Mouse (Mus musculus) midbrain, embryonic 15.5 days (tissue): Measurements from ENCODE around the gene St8sia6. TPM values are rescaled to one million over a fixed set of nuclear protein-coding genes. Genes with fewer than 3 reads are reported as not detected.

Source experiments
- ATAC-seq: fragments of 200-750 bp; cut with Nextera tagmentation; replicated peaks from 2 replicates; pipeline ENCODE4 v1.8.0; 2017; ENCODE audit warnings: moderate TSS enrichment
- H3K27ac ChIP-seq: fragments of 300-500 bp; sonication (generic); 2 replicates; pipeline ENCODE4 v1.5.1; 2015; ENCODE audit warnings: mild to moderate bottlenecking, inconsistent platforms
- H3K27me3 ChIP-seq: fragments of 300-500 bp; sonication (generic); replicated peaks from 2 replicates; pipeline ENCODE4 v1.6.1; 2015; ENCODE audit warnings: inconsistent platforms
- H3K36me3 ChIP-seq: fragments of 300-500 bp; sonication (generic); replicated peaks from 2 replicates; pipeline ENCODE4 v1.6.1; 2015; ENCODE audit warnings: inconsistent platforms
- H3K4me1 ChIP-seq: fragments of 300-500 bp; sonication (generic); 2 replicates; pipeline ENCODE4 v1.6.1; 2015; ENCODE audit warnings: inconsistent platforms
- H3K4me2 ChIP-seq: fragments of 300-500 bp; sonication (generic); 2 replicates; pipeline ENCODE4 v1.6.1; 2015; ENCODE audit warnings: inconsistent platforms, mild to moderate bottlenecking, moderate library complexity
- H3K4me3 ChIP-seq: fragments of 300-500 bp; sonication (generic); 2 replicates; pipeline ENCODE4 v1.5.1; 2015; ENCODE audit warnings: mild to moderate bottlenecking, inconsistent platforms
- H3K9ac ChIP-seq: fragments of 300-500 bp; sonication (generic); 2 replicates; pipeline ENCODE4 v1.6.1; 2015; ENCODE audit warnings: mild to moderate bottlenecking, inconsistent platforms
- H3K9me3 ChIP-seq: fragments of 300-500 bp; sonication (generic); 2 replicates; pipeline ENCODE4 v1.6.1; 2016; ENCODE audit warnings: inconsistent platforms
- WGBS: fragments of 180-500 bp; shearing (Covaris S2); methylation state at CpG from one replicate; pipeline ENCODE4 v1.1.7; 2015; ENCODE audit warnings: mixed read lengths; 5-methylcytosine and 5-hydroxymethylcytosine counted together
- polyA plus RNA-seq: library from polyadenylated mRNA; unstranded; fragments of >200 nt; fragmentation: Nextera tagmentation; extraction: Ambion mirVana; gene quantifications from 2 replicates; pipeline ENCODE4 v1.2.1, GENCODE M21; 2015

St8sia6 gene
- polyA plus RNA-seq, result 1.1 TPM in 2 replicates

GRCm38 (mm10) chr2:13793969-13794363 lies at the start of gene St8sia6:
TSS of gene St8sia6 (minus strand) at chr2:13794064.
- no peaks in the 10 kb centered on the region for H3K9me3 ChIP-seq
- peak within 1 kb of the TSS; percentile 58 for H3K9ac ChIP-seq
- no peaks in the 10 kb centered on the region for H3K36me3 ChIP-seq
- H3K4me2 ChIP-seq, result peak within 1 kb of the TSS; percentile 93
- H3K27me3 ChIP-seq, result peaks cover 28% of the 10 kb centered on the region
- H3K4me3 ChIP-seq, result peak within 1 kb of the TSS; percentile 67
- no peak within 1 kb of the TSS for H3K27ac ChIP-seq
- peaks cover 9% of the 10 kb centered on the region; the same call in 1 of the 2 replicates for H3K4me1 ChIP-seq
- ATAC-seq, result no peak
- WGBS, result 55% methylated on average over 8 of the region's 8 CpGs

- H3K9ac ChIP-seq, result no peak overlapping the region
- H3K27me3 ChIP-seq, result no peaks in the 10 kb centered on the region
- no peaks in the 10 kb centered on the region for H3K4me1 ChIP-seq
- H3K4me2 ChIP-seq, result no peak overlapping the region
- WGBS, result 85% methylated on average over 3 of the region's 3 CpGs
- no peaks in the 10 kb centered on the region for H3K36me3 ChIP-seq
- no peak overlapping the region for H3K27ac ChIP-seq
- H3K4me3 ChIP-seq, result no peak overlapping the region
- no peak for ATAC-seq
- no peaks in the 10 kb centered on the region for H3K9me3 ChIP-seq
These were observed 42.4 kb upstream of the St8sia6 start for GRCm38 (mm10) chr2:13836310-13836709.

DNA sequence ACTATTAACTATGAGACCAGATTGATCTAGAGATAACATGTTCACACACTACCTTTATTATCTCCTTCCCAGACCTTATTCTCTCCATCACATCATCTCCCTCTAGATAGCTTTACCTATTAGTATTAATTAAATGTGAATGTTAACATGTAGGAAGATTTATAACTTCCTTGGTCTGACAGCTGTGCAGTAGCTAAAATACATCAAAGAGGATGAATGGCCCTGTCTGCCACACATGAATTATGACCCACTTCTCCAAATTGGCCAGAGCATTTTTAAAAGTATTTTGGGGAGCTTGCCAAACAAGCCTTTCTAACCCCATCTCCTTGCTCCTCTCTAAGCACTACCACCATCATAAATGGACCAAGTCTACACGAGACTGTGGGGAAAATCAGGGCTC lies 41.1 kb upstream of the St8sia6 start:
- no peaks in the 10 kb centered on the region for H3K36me3 ChIP-seq
- no peak overlapping the region for H3K4me3 ChIP-seq
- no peak for ATAC-seq
- 73% methylated on average over 1 of the region's 1 CpGs for WGBS
- H3K9ac ChIP-seq, result no peak overlapping the region
- no peaks in the 10 kb centered on the region for H3K4me1 ChIP-seq
- no peak overlapping the region for H3K27ac ChIP-seq
- no peak overlapping the region for H3K4me2 ChIP-seq
- H3K27me3 ChIP-seq, result no peaks in the 10 kb centered on the region
- no peaks in the 10 kb centered on the region for H3K9me3 ChIP-seq

GRCm38 (mm10) chr2:13816645-13817044 lies 22.8 kb upstream of the St8sia6 start:
- no peaks in the 10 kb centered on the region for H3K9me3 ChIP-seq
- ATAC-seq, result no peak
- no peaks in the 10 kb centered on the region for H3K36me3 ChIP-seq
- 87% methylated on average over 2 of the region's 2 CpGs for WGBS
- H3K4me1 ChIP-seq, result no peaks in the 10 kb centered on the region
- H3K27ac ChIP-seq, result no peak overlapping the region
- H3K9ac ChIP-seq, result no peak overlapping the region
- H3K4me2 ChIP-seq, result no peak overlapping the region
- H3K4me3 ChIP-seq, result no peak overlapping the region
- no peaks in the 10 kb centered on the region for H3K27me3 ChIP-seq

- no peaks in the 10 kb centered on the region for H3K9me3 ChIP-seq
- no peak overlapping the region for H3K4me2 ChIP-seq
- H3K36me3 ChIP-seq, result no peaks in the 10 kb centered on the region
- no peak overlapping the region for H3K27ac ChIP-seq
- no peak overlapping the region for H3K4me3 ChIP-seq
- WGBS, result 71% methylated on average over 5 of the region's 5 CpGs
- ATAC-seq, result no peak
- no peaks in the 10 kb centered on the region for H3K4me1 ChIP-seq
- H3K27me3 ChIP-seq, result no peaks in the 10 kb centered on the region
- H3K9ac ChIP-seq, result no peak overlapping the region
These were observed 14.7 kb upstream of the St8sia6 start for GRCm38 (mm10) chr2:13808593-13808992.

GRCm38 (mm10) chr2:13808008-13808407 lies 14.1 kb upstream of the St8sia6 start:
- Histone ChIP-seq H3K9ac (no peak overlapping the region), H3K4me2 (no peak overlapping the region), H3K4me1 (no peaks in the 10 kb centered on the region), H3K4me3 (no peak overlapping the region), H3K36me3 (no peaks in the 10 kb centered on the region), H3K27me3 (no peaks in the 10 kb centered on the region), H3K27ac (no peak overlapping the region), H3K9me3 (no peaks in the 10 kb centered on the region)
- WGBS, result 78% methylated on average over 4 of the region's 4 CpGs
- ATAC-seq, result no peak

GRCm38 (mm10) chr2:13806120-13806519 lies 12.3 kb upstream of the St8sia6 start:
- WGBS, result 94% methylated on average over 3 of the region's 3 CpGs
- ATAC-seq, result no peak
- no peak overlapping the region for H3K4me2 ChIP-seq

DNA sequence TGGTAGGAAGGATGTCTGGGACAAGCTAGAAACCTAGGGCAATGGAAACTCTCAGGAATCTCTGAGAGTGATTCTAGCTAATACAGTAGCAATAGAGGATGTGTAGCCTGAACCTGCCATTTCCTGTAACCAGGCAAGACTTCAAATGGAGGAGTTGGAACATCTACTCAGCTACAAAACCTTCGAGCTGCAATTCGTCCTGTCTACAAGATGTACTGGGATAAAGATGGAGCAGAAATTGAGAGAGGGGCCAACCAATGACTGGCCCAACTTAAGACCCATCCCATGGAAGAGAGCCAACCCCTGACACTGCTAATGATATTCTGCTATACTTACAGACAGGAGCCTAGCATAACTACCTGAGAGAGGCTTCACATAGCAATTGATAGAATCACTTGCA lies 6.8 kb upstream of the St8sia6 start:
- WGBS, result 92% methylated on average over 2 of the region's 2 CpGs
- Histone ChIP-seq H3K4me3 (no peak overlapping the region), H3K4me2 (no peak overlapping the region), H3K27me3 (no peaks in the 10 kb centered on the region), H3K27ac (no peak overlapping the region), H3K9ac (no peak overlapping the region), H3K4me1 (no peaks in the 10 kb centered on the region), H3K36me3 (no peaks in the 10 kb centered on the region), H3K9me3 (no peaks in the 10 kb centered on the region)
- no peak for ATAC-seq

More at GRCm38 (mm10) chr2:13806120-13806519, 12.3 kb upstream of the St8sia6 start:
- H3K4me1 ChIP-seq, result no peaks in the 10 kb centered on the region
- H3K9me3 ChIP-seq, result no peaks in the 10 kb centered on the region
- no peak overlapping the region for H3K27ac ChIP-seq
- H3K36me3 ChIP-seq, result no peaks in the 10 kb centered on the region
- no peak overlapping the region for H3K9ac ChIP-seq
- no peaks in the 10 kb centered on the region for H3K27me3 ChIP-seq
- H3K4me3 ChIP-seq, result no peak overlapping the region

- Histone ChIP-seq H3K36me3 (no peaks in the 10 kb centered on the region), H3K4me2 (no peak overlapping the region), H3K4me1 (peaks cover 9% of the 10 kb centered on the region; the same call in 1 of the 2 replicates), H3K9me3 (no peaks in the 10 kb centered on the region), H3K27me3 (peaks cover 28% of the 10 kb centered on the region), H3K27ac (no peak overlapping the region), H3K9ac (no peak overlapping the region), H3K4me3 (no peak overlapping the region)
- WGBS, result 87% methylated on average over 8 of the region's 8 CpGs
- no peak for ATAC-seq
These were observed 582 bp upstream of the St8sia6 start for GRCm38 (mm10) chr2:13794446-13794845.

- ATAC-seq, result peak; percentile 95
- Histone ChIP-seq H3K36me3 (no peaks in the 10 kb centered on the region), H3K9ac (peak overlapping the region; percentile 58), H3K4me1 (peaks cover 9% of the 10 kb centered on the region; the same call in 1 of the 2 replicates), H3K27me3 (peaks cover 28% of the 10 kb centered on the region), H3K9me3 (no peaks in the 10 kb centered on the region), H3K27ac (no peak overlapping the region), H3K4me2 (peak overlapping the region; percentile 93), H3K4me3 (peak overlapping the region; percentile 67)
- WGBS, result under 1% methylated on average over 89 of the region's 89 CpGs
These were observed 553 bp downstream of the St8sia6 start for GRCm38 (mm10) chr2:13793054-13793968.

GRCm38 (mm10) chr2:13792256-13793005 lies 1.4 kb downstream of the St8sia6 start:
- peak; percentile 41; the same call in 1 of the 2 replicates for ATAC-seq

DNA sequence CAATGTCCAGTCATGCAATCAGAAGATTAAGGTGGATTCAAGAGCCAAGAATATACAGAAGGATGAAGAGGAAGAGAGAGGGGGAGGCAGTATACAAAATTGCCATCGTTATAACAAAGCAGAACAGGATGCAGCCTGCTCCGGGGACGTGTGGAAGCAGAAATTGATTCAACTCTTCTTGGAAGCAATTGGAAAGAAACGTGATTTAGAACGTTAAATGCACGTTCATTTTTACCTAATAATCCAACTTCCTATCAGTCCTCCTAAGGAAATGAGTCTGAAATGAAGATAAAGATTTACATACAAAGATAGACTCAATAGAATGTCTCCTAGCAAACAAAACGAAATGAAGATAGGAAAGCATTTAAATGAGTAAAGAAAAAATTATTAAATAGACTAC lies 2.3 kb downstream of the St8sia6 start:
- Histone ChIP-seq H3K4me2 (no peak overlapping the region), H3K9me3 (no peaks in the 10 kb centered on the region), H3K4me1 (peaks cover 9% of the 10 kb centered on the region; the same call in 1 of the 2 replicates), H3K27me3 (peaks cover 28% of the 10 kb centered on the region), H3K27ac (no peak overlapping the region), H3K4me3 (no peak overlapping the region), H3K9ac (no peak overlapping the region), H3K36me3 (no peaks in the 10 kb centered on the region)
- WGBS, result 69% methylated on average over 7 of the region's 7 CpGs
- ATAC-seq, result no peak

More at GRCm38 (mm10) chr2:13792256-13793005, 1.4 kb downstream of the St8sia6 start:
- Histone ChIP-seq H3K27ac (no peak overlapping the region), H3K4me2 (peak overlapping the region; percentile 93), H3K4me1 (peaks cover 9% of the 10 kb centered on the region; the same call in 1 of the 2 replicates), H3K9ac (no peak overlapping the region), H3K36me3 (no peaks in the 10 kb centered on the region), H3K4me3 (peak overlapping the region; percentile 67), H3K27me3 (peaks cover 28% of the 10 kb centered on the region), H3K9me3 (no peaks in the 10 kb centered on the region)
- WGBS, result 34% methylated on average over 13 of the region's 13 CpGs
